Mouse (Mus musculus) embryonic fibroblast, embryonic 13.5 days (primary cell): ENCODE measurements at regions not wholly inside any gene's neighbourhood (a gene's known extent, or its start where the extent isn't known, plus 50 kb on each side); places are given as distances from the start of the nearest gene placed in this dataset.

Experiments used
- CTCF ChIP-seq: IDR thresholded peaks from 2 replicates; pipeline ENCODE4 v1.5.1; 2011; ENCODE audit warnings: mild to moderate bottlenecking, control low read depth, low read length, moderate library complexity, borderline replicate concordance; ENCODE audit not compliant: insufficient read depth
- POLR2A ChIP-seq: IDR thresholded peaks from 2 replicates; pipeline ENCODE4 v1.6.1; 2011; ENCODE audit warnings: low read depth, mild to moderate bottlenecking, control low read depth, low read length, moderate library complexity

DNA sequence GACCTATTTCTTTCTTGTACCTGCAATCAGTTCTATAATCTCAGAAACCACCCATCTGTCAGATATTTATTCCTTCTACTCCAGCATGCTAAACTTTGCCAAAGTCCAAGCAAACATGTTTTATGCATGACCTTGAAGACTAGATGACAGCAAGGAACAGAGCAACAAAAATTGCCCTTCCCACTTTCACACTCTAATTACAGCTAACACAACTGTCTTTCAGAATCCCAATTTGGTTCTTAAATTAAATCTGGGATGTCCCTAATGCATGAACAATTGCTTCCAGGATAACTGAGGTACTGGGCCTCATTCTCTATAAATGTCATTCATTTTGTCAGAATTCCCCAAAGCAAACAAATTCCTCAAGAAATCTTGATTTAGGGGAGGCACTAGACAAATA, 454.4 kb upstream of the Lrrc7 start:
- TF ChIP-seq CTCF = no peak
- TF ChIP-seq POLR2A = no peak
